ENCODE assay signal across 21 mouse cellular contexts in the genomic region with DNA sequence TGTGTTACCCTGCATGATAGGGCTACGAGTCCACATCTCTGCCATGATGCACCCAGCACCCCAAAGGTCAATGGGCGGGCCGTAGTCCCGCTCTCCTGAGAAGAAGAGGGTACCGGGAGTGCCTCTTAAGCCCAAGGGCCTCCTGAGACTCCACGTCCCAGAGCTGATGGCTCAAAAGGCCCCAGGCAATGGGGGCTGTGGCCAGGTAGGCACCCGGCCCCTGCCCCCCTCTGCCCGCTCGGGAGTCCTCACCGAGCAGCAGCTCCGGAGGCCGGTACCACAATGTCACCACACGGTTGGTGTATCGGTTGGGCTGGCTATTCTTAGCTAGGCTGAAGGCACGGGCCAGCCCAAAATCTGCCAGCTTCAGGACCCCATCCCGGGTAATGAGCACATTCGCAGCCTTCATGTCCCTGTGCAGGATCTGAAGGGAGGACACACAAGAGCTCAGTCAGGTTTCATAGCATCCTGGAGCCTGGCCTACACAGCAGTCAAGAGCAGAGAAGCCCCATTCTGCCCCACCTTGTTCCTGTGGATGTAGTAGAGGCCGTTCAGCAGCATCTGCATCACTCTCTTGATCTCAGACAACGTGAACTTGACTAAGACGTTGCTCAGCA. TPM values are rescaled to one million over a fixed set of nuclear protein-coding genes. Genes with fewer than 3 reads are reported as not detected.
DNase-seq lines count a peak whose midpoint lies in the region; ATAC-seq and TF ChIP-seq lines count a peak whose summit lies in the region.
"Had no signal": no experiment of that assay in that cellular context is flagged by ENCODE, and none has a peak within 500 bp of the region (broad histone marks: within the 10 kb centered on the region; RNA-seq: fewer than 3 reads in every experiment).

No protein-coding gene starts in this region.

- H3K9ac ChIP-seq in intestine, postnatal 0 days (ENCODE audit: low read depth, low read length) = no peak overlapping the region
- H3K9ac ChIP-seq in intestine, embryonic 15.5 days = no peak overlapping the region
- H3K9ac ChIP-seq: embryonic facial prominence, embryonic 15.5 days; forebrain, embryonic 15.5 days; heart, embryonic 13.5 days; hindbrain, embryonic 15.5 days had no signal

- no peak for DNase-seq in testis, postnatal 14 days (ENCODE audit: low spot score)
- DNase-seq in embryonic facial prominence, embryonic 10.5 days (ENCODE audit: low spot score) = no peak
- no peak for DNase-seq in kidney, postnatal 14 days
- DNase-seq in lung, postnatal 4 days = no peak
- DNase-seq: adrenal gland, adult 8-10 months; adrenal gland, postnatal 36 days; cerebellum, adult 11-12 months; cerebellum, adult 9-10 months; gastrocnemius, postnatal 10 days; heart, postnatal 36 days had no signal

- H3K27ac ChIP-seq in intestine, postnatal 0 days (ENCODE audit: low read depth, low read length) = peak overlapping the region; percentile 28; the same call in 1 of the 2 replicates
- no peak overlapping the region for H3K27ac ChIP-seq in intestine, embryonic 15.5 days
- H3K27ac ChIP-seq in testis, adult 2 months (ENCODE audit: control insufficient read depth, insufficient read depth, low read depth, low read length) = no peak overlapping the region
- H3K27ac ChIP-seq in embryonic facial prominence, embryonic 10.5 days (replicated peaks) = no peak overlapping the region
- H3K27ac ChIP-seq: embryonic facial prominence, embryonic 15.5 days; forebrain, embryonic 10.5 days; forebrain, embryonic 15.5 days; heart, embryonic 13.5 days; hindbrain, embryonic 15.5 days had no signal

- H3K4me1 ChIP-seq in intestine, postnatal 0 days (replicated peaks; ENCODE audit: control insufficient read depth, insufficient read depth, low read length) = peaks cover 13% of the 10 kb centered on the region; the same call in 1 of the 2 replicates
- peaks cover 23% of the 10 kb centered on the region for H3K4me1 ChIP-seq in intestine, embryonic 15.5 days (replicated peaks)
- H3K4me1 ChIP-seq in testis, adult 2 months (ENCODE audit: control insufficient read depth, insufficient read depth, low read length) = peaks cover 18% of the 10 kb centered on the region
- peaks cover 37% of the 10 kb centered on the region for H3K4me1 ChIP-seq in embryonic facial prominence, embryonic 10.5 days

- no peaks in the 10 kb centered on the region for H3K27me3 ChIP-seq in intestine, postnatal 0 days (replicated peaks; ENCODE audit: control insufficient read depth, insufficient read depth, low read length)
- no peaks in the 10 kb centered on the region for H3K27me3 ChIP-seq in intestine, embryonic 15.5 days (replicated peaks)
- H3K27me3 ChIP-seq in testis, adult 2 months (ENCODE audit: control insufficient read depth, insufficient read depth, low read length) = no peaks in the 10 kb centered on the region
- no peaks in the 10 kb centered on the region for H3K27me3 ChIP-seq in embryonic facial prominence, embryonic 10.5 days (replicated peaks; ENCODE audit: low read depth, poor library complexity, severe bottlenecking)
- H3K27me3 ChIP-seq: CH12.LX; embryonic facial prominence, embryonic 15.5 days; forebrain, embryonic 15.5 days; heart, embryonic 13.5 days; hindbrain, embryonic 15.5 days had no signal

- no peak overlapping the region for H3K4me2 ChIP-seq in intestine, postnatal 0 days (replicated peaks; ENCODE audit: low read depth)
- no peak overlapping the region for H3K4me2 ChIP-seq in intestine, embryonic 15.5 days (replicated peaks)
- H3K4me2 ChIP-seq: embryonic facial prominence, embryonic 15.5 days; forebrain, embryonic 15.5 days; heart, embryonic 13.5 days; hindbrain, embryonic 15.5 days had no signal

- TF ChIP-seq POLR2A in testis, adult 2 months (IDR thresholded peaks at IDR 0.05; ENCODE audit: control insufficient read depth, low read depth, low read length) = no peak

- WGBS in intestine, postnatal 0 days = 86% methylated on average over 20 of the region's 20 CpGs
- WGBS in intestine, embryonic 15.5 days = 92% methylated on average over 20 of the region's 20 CpGs
- 96% methylated on average over 20 of the region's 20 CpGs for WGBS in embryonic facial prominence, embryonic 10.5 days

- H3K4me3 ChIP-seq in intestine, postnatal 0 days (ENCODE audit: low read depth, low read length) = no peak overlapping the region
- H3K4me3 ChIP-seq in intestine, embryonic 15.5 days (replicated peaks) = no peak overlapping the region
- H3K4me3 ChIP-seq in testis, adult 2 months (ENCODE audit: control insufficient read depth, low read depth, low read length) = peak overlapping the region; percentile 41
- 0 out of 2 replicates have a peak overlapping the region, but pooled peaks have one; percentile 15 for H3K4me3 ChIP-seq in embryonic facial prominence, embryonic 10.5 days
- H3K4me3 ChIP-seq: embryonic facial prominence, embryonic 15.5 days; erythroblast, embryonic 14.5 days; forebrain, embryonic 10.5 days; forebrain, embryonic 15.5 days; heart, embryonic 13.5 days; hindbrain, embryonic 15.5 days had no signal

- peaks cover 59% of the 10 kb centered on the region for H3K36me3 ChIP-seq in intestine, postnatal 0 days (ENCODE audit: control insufficient read depth, insufficient read depth)
- H3K36me3 ChIP-seq in intestine, embryonic 15.5 days = peaks cover 36% of the 10 kb centered on the region
- peaks cover 13% of the 10 kb centered on the region for H3K36me3 ChIP-seq in testis, adult 2 months (ENCODE audit: control insufficient read depth, insufficient read depth, low read length)
- peaks cover 69% of the 10 kb centered on the region for H3K36me3 ChIP-seq in embryonic facial prominence, embryonic 10.5 days (replicated peaks)

- no peaks in the 10 kb centered on the region for H3K9me3 ChIP-seq in intestine, postnatal 0 days (ENCODE audit: control insufficient read depth)
- H3K9me3 ChIP-seq in intestine, embryonic 15.5 days = no peaks in the 10 kb centered on the region
- H3K9me3 ChIP-seq in embryonic facial prominence, embryonic 10.5 days = no peaks in the 10 kb centered on the region
- H3K9me3 ChIP-seq: embryonic facial prominence, embryonic 15.5 days; forebrain, embryonic 10.5 days; forebrain, embryonic 15.5 days; heart, embryonic 13.5 days; hindbrain, embryonic 15.5 days had no signal

- no peak for ATAC-seq in intestine, postnatal 0 days
- no peak for ATAC-seq in intestine, embryonic 15.5 days
- ATAC-seq: forebrain, embryonic 15.5 days had no signal

- no peak for TF ChIP-seq CTCF in intestine, postnatal 0 days (IDR thresholded peaks at IDR 0.05; ENCODE audit: low read depth)
- no peak for TF ChIP-seq CTCF in testis, adult 2 months (IDR thresholded peaks at IDR 0.05; ENCODE audit: control insufficient read depth, insufficient read depth, insufficient replicate concordance, low read depth, low read length)

RNA-seq across cellular contexts. Expression of a gene that starts 3.2 kb away (rescaled TPM):
- 54.0 and 62.2 TPM in 2 replicates for polyA plus RNA-seq in intestine, postnatal 0 days (2015; fragmentation: Nextera tagmentation; extraction: Ambion mirVana)
- polyA plus RNA-seq in intestine, embryonic 15.5 days (2015; fragmentation: Nextera tagmentation; extraction: Ambion mirVana) = 95.7 and 99.6 TPM in 2 replicates
- 105 and 121 TPM in 2 replicates for polyA plus RNA-seq in testis, adult 2 months (2012; rRNA removed)
- polyA plus RNA-seq in embryonic facial prominence, embryonic 10.5 days (2016; fragmentation: Nextera tagmentation; extraction: Ambion mirVana) = 130 and 135 TPM in 2 replicates

RNA-seq across cellular contexts. Expression of a gene that starts 5.7 kb away (rescaled TPM):
- 12.4 and 15.2 TPM in 2 replicates for polyA plus RNA-seq in intestine, postnatal 0 days (2015; fragmentation: Nextera tagmentation; extraction: Ambion mirVana)
- 30.1 and 35.5 TPM in 2 replicates for polyA plus RNA-seq in intestine, embryonic 15.5 days (2015; fragmentation: Nextera tagmentation; extraction: Ambion mirVana)
- polyA plus RNA-seq in testis, adult 2 months (2012; rRNA removed) = 39.4 and 45.3 TPM in 2 replicates
- polyA plus RNA-seq in embryonic facial prominence, embryonic 10.5 days (2016; fragmentation: Nextera tagmentation; extraction: Ambion mirVana) = 33.5 and 35.5 TPM in 2 replicates

RNA-seq across cellular contexts. Expression of a gene that starts 11.2 kb away (rescaled TPM):
- polyA plus RNA-seq in intestine, postnatal 0 days (2015; fragmentation: Nextera tagmentation; extraction: Ambion mirVana) = 11.2 and 11.7 TPM in 2 replicates
- 27.8 and 28.6 TPM in 2 replicates for polyA plus RNA-seq in intestine, embryonic 15.5 days (2015; fragmentation: Nextera tagmentation; extraction: Ambion mirVana)
- polyA plus RNA-seq in testis, adult 2 months (2012; rRNA removed) = 1.9 and 2.3 TPM in 2 replicates
- 27.1 and 27.5 TPM in 2 replicates for polyA plus RNA-seq in embryonic facial prominence, embryonic 10.5 days (2016; fragmentation: Nextera tagmentation; extraction: Ambion mirVana)

RNA-seq across cellular contexts. Expression of a gene that starts 31.2 kb away (rescaled TPM):
- 0.18 TPM in 2 replicates for polyA plus RNA-seq in intestine, postnatal 0 days (2015; fragmentation: Nextera tagmentation; extraction: Ambion mirVana)
- 0.13 and 0.34 TPM in 2 replicates for polyA plus RNA-seq in intestine, embryonic 15.5 days (2015; fragmentation: Nextera tagmentation; extraction: Ambion mirVana)
- polyA plus RNA-seq in testis, adult 2 months (2012; rRNA removed) = 0.10 and 0.16 TPM in 2 replicates
- 0.52 and 0.57 TPM in 2 replicates for polyA plus RNA-seq in embryonic facial prominence, embryonic 10.5 days (2016; fragmentation: Nextera tagmentation; extraction: Ambion mirVana)
- polyA plus RNA-seq: erythroblast, embryonic 14.5 days; gonadal fat pad, adult 2 months had no signal

RNA-seq across cellular contexts. Expression of a gene that starts 47.4 kb away (rescaled TPM):
- 59.2 and 60.4 TPM in 2 replicates for polyA plus RNA-seq in intestine, postnatal 0 days (2015; fragmentation: Nextera tagmentation; extraction: Ambion mirVana)
- polyA plus RNA-seq in intestine, embryonic 15.5 days (2015; fragmentation: Nextera tagmentation; extraction: Ambion mirVana) = 61.4 and 64.2 TPM in 2 replicates
- polyA plus RNA-seq in testis, adult 2 months (2012; rRNA removed) = 17.9 and 18.3 TPM in 2 replicates
- polyA plus RNA-seq in embryonic facial prominence, embryonic 10.5 days (2016; fragmentation: Nextera tagmentation; extraction: Ambion mirVana) = 48.9 and 53.5 TPM in 2 replicates

Comparison
In these comparisons a context has a peak if more than half of its experiments do, and no peak if none do; other contexts are left out.
1. H3K4me3 ChIP-seq: peak in testis, adult 2 months (single experiment) and embryonic facial prominence, embryonic 10.5 days (single experiment); none in intestine, postnatal 0 days (single experiment) and intestine, embryonic 15.5 days (single experiment).